Mouse (Mus musculus) lung, embryonic 14.5 days (tissue): ENCODE data around the gene Aanat. TPM values are rescaled to one million over a fixed set of nuclear protein-coding genes. Genes with fewer than 3 reads are reported as not detected.

ENCODE experiments used
- ATAC-seq: fragments of 200-750 bp; cut with Nextera tagmentation; 2 replicates; pipeline ENCODE4 v1.8.0; 2017; ENCODE audit warnings: mild to moderate bottlenecking, moderate TSS enrichment, moderate library complexity; ENCODE audit not compliant: insufficient read depth
- DNase-seq: peaks from one replicate; pipeline ENCODE4 v3.0.0-alpha.2; 2015
- H3K27ac ChIP-seq: fragments of 300-500 bp; sonication (generic); 2 replicates; pipeline ENCODE4 v1.5.1; 2014; ENCODE audit warnings: low read depth, mild to moderate bottlenecking, moderate library complexity
- H3K27me3 ChIP-seq: fragments of 300-500 bp; sonication (generic); 2 replicates; pipeline ENCODE4 v1.6.1; 2014; ENCODE audit warnings: low read length, control low read depth; ENCODE audit not compliant: insufficient read depth
- H3K36me3 ChIP-seq: fragments of 300-500 bp; sonication (generic); 2 replicates; pipeline ENCODE4 v1.6.1; 2014; ENCODE audit warnings: control low read depth; ENCODE audit not compliant: insufficient read depth
- H3K4me1 ChIP-seq: fragments of 300-500 bp; sonication (generic); 2 replicates; pipeline ENCODE4 v1.6.1; 2014; ENCODE audit warnings: antibody characterized with exemption, control low read depth; ENCODE audit not compliant: insufficient read depth
- H3K4me2 ChIP-seq: fragments of 300-500 bp; sonication (generic); 2 replicates; pipeline ENCODE4 v1.6.1; 2014; ENCODE audit warnings: mild to moderate bottlenecking
- H3K4me3 ChIP-seq: fragments of 300-500 bp; sonication (generic); 2 replicates; pipeline ENCODE4 v1.5.1; 2014; ENCODE audit warnings: low read depth, low read length
- H3K9ac ChIP-seq: fragments of 300-500 bp; sonication (generic); 2 replicates; pipeline ENCODE4 v1.6.1; 2014
- H3K9me3 ChIP-seq: fragments of 300-500 bp; sonication (generic); 2 replicates; pipeline ENCODE4 v1.6.1; 2016; ENCODE audit warnings: low read depth, low read length, control low read depth
- CTCF ChIP-seq: IDR thresholded peaks from 2 replicates; pipeline ENCODE4 v1.5.1; 2016; ENCODE audit warnings: antibody characterized with exemption, low read depth
- WGBS: fragments of 180-500 bp; shearing (Covaris S2); extraction: QIAGEN DNeasy Blood & Tissue Kit; methylation state at CpG from one replicate; pipeline ENCODE4 v1.1.7; 2014; 5-methylcytosine and 5-hydroxymethylcytosine counted together
- polyA plus RNA-seq: library from polyadenylated mRNA; unstranded; fragments of >200 nt; fragmentation: Nextera tagmentation; extraction: Ambion mirVana; gene quantifications from 2 replicates; pipeline ENCODE4 v1.2.1, GENCODE M21; 2014

Aanat gene
- polyA plus RNA-seq, 1 experiment from 2014 or later: not detected

DNA sequence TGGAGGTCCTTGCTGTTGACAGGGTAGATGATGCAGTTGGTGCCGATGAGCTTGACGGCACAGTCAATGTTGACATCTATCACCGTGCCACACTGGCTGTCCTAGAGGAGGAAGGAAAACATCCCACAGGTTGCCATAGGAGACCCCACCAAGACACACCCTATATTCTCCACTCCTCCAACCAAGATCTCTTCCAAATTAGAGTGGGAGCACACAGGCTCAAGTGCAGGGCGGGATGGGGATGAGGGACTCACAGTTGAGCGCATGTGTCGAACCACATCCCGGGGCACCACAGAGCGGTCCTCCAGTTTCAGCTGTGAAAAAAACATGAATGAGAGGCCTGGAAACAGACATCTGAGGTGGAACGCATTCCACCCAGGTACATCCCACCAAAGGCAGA lies 37.5 kb upstream of the Aanat start:
- no peak overlapping the region for H3K4me2 ChIP-seq
- peaks cover 42% of the 10 kb centered on the region for H3K36me3 ChIP-seq
- H3K9me3 ChIP-seq: no peaks in the 10 kb centered on the region
- H3K4me1 ChIP-seq: peaks cover 11% of the 10 kb centered on the region
- 90% methylated on average over 9 of the region's 9 CpGs for WGBS
- no peak overlapping the region for H3K27ac ChIP-seq
- DNase-seq (no peak), ATAC-seq (no peak)
- H3K27me3 ChIP-seq: no peaks in the 10 kb centered on the region
- TF ChIP-seq CTCF: no peak
- no peak overlapping the region for H3K9ac ChIP-seq
- no peak overlapping the region for H3K4me3 ChIP-seq

- Histone ChIP-seq H3K4me1 (peaks cover 11% of the 10 kb centered on the region), H3K4me3 (no peak overlapping the region), H3K27me3 (no peaks in the 10 kb centered on the region), H3K4me2 (no peak overlapping the region), H3K36me3 (peaks cover 35% of the 10 kb centered on the region), H3K9ac (no peak overlapping the region), H3K9me3 (no peaks in the 10 kb centered on the region), H3K27ac (no peak overlapping the region)
- no peak for TF ChIP-seq CTCF
- 80% methylated on average over 11 of the region's 11 CpGs for WGBS
- DNase-seq (no peak), ATAC-seq (no peak)
Measured at GRCm38 (mm10) chr11:116549273-116550038, 36.8 kb upstream of the Aanat start.

GRCm38 (mm10) chr11:116550748-116551147 lies 35.5 kb upstream of the Aanat start:
- Histone ChIP-seq H3K27me3 (no peaks in the 10 kb centered on the region), H3K4me3 (no peak overlapping the region), H3K9me3 (no peaks in the 10 kb centered on the region), H3K36me3 (peaks cover 22% of the 10 kb centered on the region), H3K4me1 (peaks cover 16% of the 10 kb centered on the region), H3K4me2 (no peak overlapping the region), H3K27ac (peak overlapping the region; percentile 54; the same call in 1 of the 2 replicates), H3K9ac (peak overlapping the region; percentile 10; the same call in 1 of the 2 replicates)
- WGBS: 35% methylated on average over 7 of the region's 7 CpGs
- TF ChIP-seq CTCF: no peak
- ATAC-seq (no peak), DNase-seq (peak; percentile 57)

- H3K4me2 ChIP-seq: no peak overlapping the region
- no peak for ATAC-seq
- H3K27me3 ChIP-seq: no peaks in the 10 kb centered on the region
- H3K4me3 ChIP-seq: no peak overlapping the region
- no peak overlapping the region for H3K27ac ChIP-seq
- TF ChIP-seq CTCF: no peak
- DNase-seq: no peak
- WGBS: 76% methylated on average over 1 of the region's 1 CpGs
- H3K9me3 ChIP-seq: no peaks in the 10 kb centered on the region
- H3K36me3 ChIP-seq: 0 out of 2 replicates have a peak, but pooled peaks cover 9% of the 10 kb centered on the region
- no peak overlapping the region for H3K9ac ChIP-seq
- peaks cover 22% of the 10 kb centered on the region for H3K4me1 ChIP-seq
Measured at GRCm38 (mm10) chr11:116552194-116552593, 34.0 kb upstream of the Aanat start.

- H3K27me3 ChIP-seq: no peaks in the 10 kb centered on the region
- H3K27ac ChIP-seq: no peak overlapping the region
- peaks cover 22% of the 10 kb centered on the region for H3K4me1 ChIP-seq
- DNase-seq (peak; percentile 85), ATAC-seq (no peak)
- no peak overlapping the region for H3K9ac ChIP-seq
- H3K36me3 ChIP-seq: no peaks in the 10 kb centered on the region
- peak; percentile 81 for TF ChIP-seq CTCF
- no peak overlapping the region for H3K4me3 ChIP-seq
- 36% methylated on average over 12 of the region's 12 CpGs for WGBS
- H3K9me3 ChIP-seq: no peaks in the 10 kb centered on the region
- no peak overlapping the region for H3K4me2 ChIP-seq
Measured at GRCm38 (mm10) chr11:116554171-116554878, 31.9 kb upstream of the Aanat start.

- peaks cover 22% of the 10 kb centered on the region for H3K4me1 ChIP-seq
- H3K9me3 ChIP-seq: no peaks in the 10 kb centered on the region
- no peak overlapping the region for H3K4me3 ChIP-seq
- WGBS: 33% methylated on average over 1 of the region's 1 CpGs
- no peak overlapping the region for H3K27ac ChIP-seq
- no peak overlapping the region for H3K4me2 ChIP-seq
- no peaks in the 10 kb centered on the region for H3K36me3 ChIP-seq
- ATAC-seq (no peak; the same call in 1 of the 2 replicates), DNase-seq (no peak)
- TF ChIP-seq CTCF: no peak
- no peaks in the 10 kb centered on the region for H3K27me3 ChIP-seq
- H3K9ac ChIP-seq: no peak overlapping the region
Measured at GRCm38 (mm10) chr11:116555572-116555971, 30.7 kb upstream of the Aanat start.

- H3K9me3 ChIP-seq: no peaks in the 10 kb centered on the region
- no peak overlapping the region for H3K27ac ChIP-seq
- ATAC-seq (no peak), DNase-seq (no peak)
- no peaks in the 10 kb centered on the region for H3K27me3 ChIP-seq
- H3K4me1 ChIP-seq: peaks cover 14% of the 10 kb centered on the region; the same call in 1 of the 2 replicates
- H3K4me2 ChIP-seq: no peak overlapping the region
- peak overlapping the region; percentile 16; the same call in 1 of the 2 replicates for H3K9ac ChIP-seq
- WGBS: 49% methylated on average over 6 of the region's 6 CpGs
- no peaks in the 10 kb centered on the region for H3K36me3 ChIP-seq
- TF ChIP-seq CTCF: no peak
- no peak overlapping the region for H3K4me3 ChIP-seq
Measured at GRCm38 (mm10) chr11:116556308-116556707, 29.9 kb upstream of the Aanat start.
